Mouse (Mus musculus): ENCODE results near the gene Txndc11.

DNA sequence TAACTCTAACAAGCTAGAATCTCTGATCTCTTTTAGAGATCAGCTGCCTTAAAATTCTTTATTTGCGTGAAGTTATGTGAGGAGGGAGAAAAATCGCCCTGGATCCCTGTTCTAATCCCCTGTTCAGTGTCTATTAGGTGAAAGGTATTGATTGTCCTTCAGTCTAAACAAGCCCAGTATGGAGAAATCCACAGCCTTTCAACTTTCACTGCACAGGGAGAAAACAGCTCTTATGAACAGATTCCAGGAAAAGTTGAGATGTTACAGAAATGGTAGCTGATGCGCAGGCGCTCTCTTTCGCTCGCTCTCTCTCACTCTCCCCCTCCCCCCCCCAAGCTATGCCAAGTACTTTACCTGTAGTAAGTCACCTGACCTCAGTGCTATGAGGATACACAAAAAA lies 37.2 kb upstream of the Txndc11 start:
- TF ChIP-seq POLR2A (IDR thresholded peaks at IDR 0.05; ENCODE audit: control insufficient read depth, low read depth, low read length) (no peak), CTCF (IDR thresholded peaks at IDR 0.05; ENCODE audit: control insufficient read depth, insufficient read depth, insufficient replicate concordance, low read depth, low read length) (no peak)
